Mouse (Mus musculus): ENCODE results near the gene Ugt1a9. TPM values are rescaled to one million over a fixed set of nuclear protein-coding genes. Genes with fewer than 3 reads are reported as not detected.
"Not testable (repeated sequence)": the region's sequence is repeated elsewhere in the genome, so short reads cannot be mapped to it uniquely, and the experiment has no call there.

The Ugt1a9 gene
- polyA plus RNA-seq, 1 experiment from 2014 or later, result not detected

- H3K9me3 ChIP-seq (ENCODE audit: control insufficient read depth, low read length), result no peaks in the 10 kb centered on the region
- H3K27ac ChIP-seq (replicated peaks; ENCODE audit: low read depth, low read length), result no peak overlapping the region
- no peak overlapping the region for H3K4me2 ChIP-seq (ENCODE audit: low read depth, severe bottlenecking)
- H3K36me3 ChIP-seq (ENCODE audit: control insufficient read depth, insufficient read depth, low read length), result no peaks in the 10 kb centered on the region
- H3K27me3 ChIP-seq (ENCODE audit: control insufficient read depth, insufficient read depth, low read length), result no peaks in the 10 kb centered on the region
- no peak for ATAC-seq (ENCODE audit: insufficient number of reproducible peaks, low FRiP score, low TSS enrichment, low read depth)
- 88% methylated on average over 2 of the region's 2 CpGs for WGBS
- no peak overlapping the region for H3K4me3 ChIP-seq (ENCODE audit: low read depth, low read length)
- DNase-seq (ENCODE audit: low spot score), result no peak
- H3K9ac ChIP-seq (ENCODE audit: low read length), result no peak overlapping the region
- no peaks in the 10 kb centered on the region for H3K4me1 ChIP-seq (ENCODE audit: control insufficient read depth, insufficient read depth, low read length)
Measured at GRCm38 (mm10) chr1:88074471-88074870, 3.9 kb downstream of the Ugt1a9 start.

DNA sequence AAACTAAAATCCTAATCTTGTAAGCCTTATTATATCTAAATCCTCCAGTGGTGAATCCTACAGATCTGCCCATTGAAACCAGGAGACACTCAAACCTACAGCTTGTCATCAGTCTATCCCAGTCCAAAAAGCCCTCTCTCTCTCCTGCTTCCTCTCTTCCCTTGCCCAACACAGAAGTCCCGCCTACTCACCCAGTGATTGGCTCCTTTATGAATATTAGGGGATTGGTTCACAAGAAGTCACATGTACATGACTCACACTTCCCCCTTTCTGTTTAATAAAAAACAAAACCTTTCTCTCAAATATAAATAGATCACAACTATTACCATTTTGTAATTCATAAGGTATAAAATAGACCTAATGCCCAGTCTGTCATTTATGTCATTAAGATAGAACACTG is 6.5 kb downstream of the Ugt1a9 start:
- Histone ChIP-seq H3K4me3 (ENCODE audit: low read depth, low read length) (no peak overlapping the region), H3K4me1 (ENCODE audit: control insufficient read depth, insufficient read depth, low read length) (no peaks in the 10 kb centered on the region), H3K9ac (ENCODE audit: low read length) (no peak overlapping the region), H3K27me3 (ENCODE audit: control insufficient read depth, insufficient read depth, low read length) (no peaks in the 10 kb centered on the region), H3K27ac (replicated peaks; ENCODE audit: low read depth, low read length) (no peak overlapping the region), H3K9me3 (ENCODE audit: control insufficient read depth, low read length) (no peaks in the 10 kb centered on the region), H3K36me3 (ENCODE audit: control insufficient read depth, insufficient read depth, low read length) (no peaks in the 10 kb centered on the region), H3K4me2 (ENCODE audit: low read depth, severe bottlenecking) (no peak overlapping the region)
- no peak for ATAC-seq (ENCODE audit: insufficient number of reproducible peaks, low FRiP score, low TSS enrichment, low read depth)
- WGBS, result 71% methylated on average over 1 of the region's 1 CpGs
- DNase-seq (ENCODE audit: low spot score), result no peak

- no peak overlapping the region for H3K4me2 ChIP-seq (ENCODE audit: low read depth, severe bottlenecking)
- no peak for DNase-seq (ENCODE audit: low spot score)
- ATAC-seq (ENCODE audit: insufficient number of reproducible peaks, low FRiP score, low TSS enrichment, low read depth), result no peak
- no peaks in the 10 kb centered on the region for H3K4me1 ChIP-seq (ENCODE audit: control insufficient read depth, insufficient read depth, low read length)
- H3K9ac ChIP-seq (ENCODE audit: low read length), result no peak overlapping the region
- H3K4me3 ChIP-seq (ENCODE audit: low read depth, low read length), result no peak overlapping the region
- H3K36me3 ChIP-seq (ENCODE audit: control insufficient read depth, insufficient read depth, low read length), result no peaks in the 10 kb centered on the region
- H3K27me3 ChIP-seq (ENCODE audit: control insufficient read depth, insufficient read depth, low read length), result no peaks in the 10 kb centered on the region
- WGBS, result 94% methylated on average over 1 of the region's 1 CpGs
- H3K27ac ChIP-seq (replicated peaks; ENCODE audit: low read depth, low read length), result no peak overlapping the region
- no peaks in the 10 kb centered on the region for H3K9me3 ChIP-seq (ENCODE audit: control insufficient read depth, low read length)
Measured at GRCm38 (mm10) chr1:88081670-88082069, 11.1 kb downstream of the Ugt1a9 start.

DNA sequence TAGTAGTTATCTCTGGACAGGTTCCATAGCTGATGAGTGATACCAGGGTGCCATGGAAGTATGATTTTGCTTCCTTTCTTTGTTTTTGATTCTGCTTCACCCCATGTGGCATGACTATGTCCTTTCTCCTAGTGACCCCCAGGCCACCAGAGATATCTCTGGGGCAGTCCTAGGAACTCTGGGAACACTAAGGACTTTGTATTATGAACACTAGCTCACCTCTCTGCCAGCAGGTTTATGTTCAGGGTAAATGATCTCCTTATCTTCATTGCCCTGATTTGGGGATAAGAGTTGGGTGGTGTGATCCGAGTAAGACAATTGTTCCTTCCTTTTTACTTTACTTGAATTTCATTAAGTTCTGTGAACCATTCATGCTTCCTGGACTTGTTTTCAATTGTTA is 15.5 kb downstream of the Ugt1a9 start:
- Histone ChIP-seq H3K4me1 (ENCODE audit: control insufficient read depth, insufficient read depth, low read length) (no peaks in the 10 kb centered on the region), H3K9ac (ENCODE audit: low read length) (no peak overlapping the region), H3K4me3 (ENCODE audit: low read depth, low read length) (no peak overlapping the region), H3K9me3 (ENCODE audit: control insufficient read depth, low read length) (no peaks in the 10 kb centered on the region), H3K4me2 (ENCODE audit: low read depth, severe bottlenecking) (no peak overlapping the region), H3K27me3 (ENCODE audit: control insufficient read depth, insufficient read depth, low read length) (no peaks in the 10 kb centered on the region), H3K36me3 (ENCODE audit: control insufficient read depth, insufficient read depth, low read length) (no peaks in the 10 kb centered on the region), H3K27ac (replicated peaks; ENCODE audit: low read depth, low read length) (no peak overlapping the region)
- DNase-seq (ENCODE audit: low spot score) (no peak), ATAC-seq (ENCODE audit: insufficient number of reproducible peaks, low FRiP score, low TSS enrichment, low read depth) (no peak)
- 88% methylated on average over 1 of the region's 1 CpGs for WGBS

GRCm38 (mm10) chr1:88087513-88087912 is 16.9 kb downstream of the Ugt1a9 start, which contains the start of gene Ugt1a8:
Ugt1a8 (plus strand) TSS chr1:88087813.
- no peak for DNase-seq (ENCODE audit: low spot score)
- no peak within 1 kb of the TSS for H3K4me2 ChIP-seq (ENCODE audit: low read depth, severe bottlenecking)
- no peaks in the 10 kb centered on the region for H3K9me3 ChIP-seq (ENCODE audit: control insufficient read depth, low read length)
- no peaks in the 10 kb centered on the region for H3K36me3 ChIP-seq (ENCODE audit: control insufficient read depth, insufficient read depth, low read length)
- no peak for ATAC-seq (ENCODE audit: insufficient number of reproducible peaks, low FRiP score, low TSS enrichment, low read depth)
- H3K27ac ChIP-seq (replicated peaks; ENCODE audit: low read depth, low read length), result no peak within 1 kb of the TSS
- no peaks in the 10 kb centered on the region for H3K4me1 ChIP-seq (ENCODE audit: control insufficient read depth, insufficient read depth, low read length)
- no peaks in the 10 kb centered on the region for H3K27me3 ChIP-seq (ENCODE audit: control insufficient read depth, insufficient read depth, low read length)
- no peak within 1 kb of the TSS for H3K4me3 ChIP-seq (ENCODE audit: low read depth, low read length)
- WGBS, result 79% methylated on average over 3 of the region's 3 CpGs
- H3K9ac ChIP-seq (ENCODE audit: low read length), result no peak within 1 kb of the TSS

GRCm38 (mm10) chr1:88092341-88092740 is 21.7 kb downstream of the Ugt1a9 start:
- Histone ChIP-seq H3K4me2 (ENCODE audit: low read depth, severe bottlenecking) (no peak overlapping the region), H3K4me3 (ENCODE audit: low read depth, low read length) (no peak overlapping the region), H3K36me3 (ENCODE audit: control insufficient read depth, insufficient read depth, low read length) (no peaks in the 10 kb centered on the region), H3K27me3 (ENCODE audit: control insufficient read depth, insufficient read depth, low read length) (no peaks in the 10 kb centered on the region), H3K9me3 (ENCODE audit: control insufficient read depth, low read length) (no peaks in the 10 kb centered on the region), H3K4me1 (ENCODE audit: control insufficient read depth, insufficient read depth, low read length) (0 out of 2 replicates have a peak, but pooled peaks cover 3% of the 10 kb centered on the region), H3K27ac (replicated peaks; ENCODE audit: low read depth, low read length) (no peak overlapping the region), H3K9ac (ENCODE audit: low read length) (no peak overlapping the region)
- ATAC-seq (ENCODE audit: insufficient number of reproducible peaks, low FRiP score, low TSS enrichment, low read depth) (no peak), DNase-seq (ENCODE audit: low spot score) (no peak)

DNA sequence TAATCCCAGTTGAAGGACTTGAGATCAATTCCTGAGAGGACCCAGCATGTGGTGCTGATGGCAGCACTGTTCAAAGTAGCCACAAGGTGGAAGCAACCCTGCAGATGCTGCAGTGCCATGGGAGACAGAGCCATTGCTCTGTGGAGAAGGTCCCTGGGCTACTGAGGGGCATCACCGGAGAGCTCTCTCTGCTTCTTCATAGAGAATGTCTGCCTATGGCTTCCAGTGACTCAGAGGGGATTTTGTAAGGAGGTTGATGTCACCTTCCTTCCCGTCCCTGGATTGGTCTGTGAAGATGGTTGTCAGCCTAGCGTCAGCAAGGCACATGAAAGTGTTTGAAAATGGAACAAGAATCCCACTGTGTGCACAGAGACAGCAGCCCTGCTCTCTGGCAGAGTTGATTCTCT is 23.7 kb downstream of the Ugt1a9 start:
- not testable (repeated sequence) for ATAC-seq (ENCODE audit: insufficient number of reproducible peaks, low FRiP score, low TSS enrichment, low read depth)
- peak; percentile 23 for DNase-seq (ENCODE audit: low spot score)

GRCm38 (mm10) chr1:88094941-88095492 is 24.4 kb downstream of the Ugt1a9 start, which contains the start of gene Ugt1a7c:
Ugt1a7c (plus strand) TSS chr1:88095062.
- Histone ChIP-seq H3K4me1 (ENCODE audit: control insufficient read depth, insufficient read depth, low read length) (0 out of 2 replicates have a peak, but pooled peaks cover 3% of the 10 kb centered on the region), H3K9me3 (ENCODE audit: control insufficient read depth, low read length) (no peaks in the 10 kb centered on the region), H3K4me3 (ENCODE audit: low read depth, low read length) (no peak within 1 kb of the TSS), H3K4me2 (ENCODE audit: low read depth, severe bottlenecking) (peak within 1 kb of the TSS; percentile 20; the same call in 1 of the 2 replicates), H3K27ac (replicated peaks; ENCODE audit: low read depth, low read length) (peak within 1 kb of the TSS; percentile 52; the same call in 1 of the 2 replicates), H3K9ac (ENCODE audit: low read length) (peak within 1 kb of the TSS; percentile 43), H3K27me3 (ENCODE audit: control insufficient read depth, insufficient read depth, low read length) (no peaks in the 10 kb centered on the region), H3K36me3 (ENCODE audit: control insufficient read depth, insufficient read depth, low read length) (no peaks in the 10 kb centered on the region)
- WGBS, result 21% methylated on average over 10 of the region's 10 CpGs
- no peak for ATAC-seq (ENCODE audit: insufficient number of reproducible peaks, low FRiP score, low TSS enrichment, low read depth)
- peak; percentile 55 for DNase-seq (ENCODE audit: low spot score)

More for the DNA sequence above, 23.7 kb downstream of the Ugt1a9 start:
- not testable (repeated sequence) for H3K9ac ChIP-seq (ENCODE audit: low read length); H3K9me3 ChIP-seq (ENCODE audit: control insufficient read depth, low read length); H3K27ac ChIP-seq (replicated peaks; ENCODE audit: low read depth, low read length); H3K4me3 ChIP-seq (ENCODE audit: low read depth, low read length); H3K27me3 ChIP-seq (ENCODE audit: control insufficient read depth, insufficient read depth, low read length); H3K36me3 ChIP-seq (ENCODE audit: control insufficient read depth, insufficient read depth, low read length); H3K4me1 ChIP-seq (ENCODE audit: control insufficient read depth, insufficient read depth, low read length); H3K4me2 ChIP-seq (ENCODE audit: low read depth, severe bottlenecking)
- WGBS, result 78% methylated on average over 3 of the region's 3 CpGs

DNA sequence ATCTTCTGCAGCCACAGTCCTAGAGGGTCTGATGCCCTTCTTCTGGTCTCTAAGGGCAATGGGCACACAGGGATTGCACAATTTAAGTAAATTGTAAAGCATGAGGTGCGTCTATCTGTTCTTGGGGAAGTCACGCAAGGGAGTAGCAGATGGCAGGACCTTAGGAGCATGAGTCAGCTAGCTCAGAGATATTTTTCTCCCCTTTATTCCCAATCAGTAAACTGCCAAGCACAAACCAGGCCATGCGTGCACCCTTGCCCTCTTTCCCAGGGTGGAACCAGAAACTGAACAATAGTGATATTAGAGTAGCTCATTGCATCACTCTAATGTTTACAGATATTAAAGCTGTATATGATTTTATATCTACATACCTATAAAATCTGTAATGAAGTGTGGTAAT is 27.9 kb downstream of the Ugt1a9 start:
- 95% methylated on average over 3 of the region's 3 CpGs for WGBS
- not testable (repeated sequence) for ATAC-seq (ENCODE audit: insufficient number of reproducible peaks, low FRiP score, low TSS enrichment, low read depth); H3K4me2 ChIP-seq (ENCODE audit: low read depth, severe bottlenecking); H3K36me3 ChIP-seq (ENCODE audit: control insufficient read depth, insufficient read depth, low read length); H3K9ac ChIP-seq (ENCODE audit: low read length); H3K4me3 ChIP-seq (ENCODE audit: low read depth, low read length); H3K9me3 ChIP-seq (ENCODE audit: control insufficient read depth, low read length); DNase-seq (ENCODE audit: low spot score); H3K27ac ChIP-seq (replicated peaks; ENCODE audit: low read depth, low read length); H3K27me3 ChIP-seq (ENCODE audit: control insufficient read depth, insufficient read depth, low read length); H3K4me1 ChIP-seq (ENCODE audit: control insufficient read depth, insufficient read depth, low read length)

Measured in limb, embryonic 11.5 days (tissue).